Mouse (Mus musculus) stomach, embryonic 14.5 days (tissue): ENCODE results near the gene Commd8. TPM values are rescaled to one million over a fixed set of nuclear protein-coding genes. Genes with fewer than 3 reads are reported as not detected.

Experiments
- ATAC-seq: fragments of 200-750 bp; cut with Nextera tagmentation; 2 replicates; pipeline ENCODE4 v1.8.0; 2017; ENCODE audit warnings: low read depth, moderate TSS enrichment; ENCODE audit not compliant: insufficient number of reproducible peaks, insufficient read depth, low FRiP score
- H3K27ac ChIP-seq: fragments of 300-500 bp; sonication (generic); 2 replicates; pipeline ENCODE4 v1.5.1; 2014; ENCODE audit warnings: mild to moderate bottlenecking, low read length, moderate library complexity, mixed read lengths
- H3K27me3 ChIP-seq: fragments of 300-500 bp; sonication (generic); 2 replicates; pipeline ENCODE4 v1.6.1; 2014; ENCODE audit warnings: low read length, control low read depth, mixed read lengths; ENCODE audit not compliant: control insufficient read depth, insufficient read depth
- H3K36me3 ChIP-seq: fragments of 300-500 bp; sonication (generic); 2 replicates; pipeline ENCODE4 v1.6.1; 2014; ENCODE audit warnings: mild to moderate bottlenecking, control low read depth, low read length, moderate library complexity, mixed read lengths; ENCODE audit not compliant: control insufficient read depth, insufficient read depth
- H3K4me1 ChIP-seq: fragments of 300-500 bp; sonication (generic); 2 replicates; pipeline ENCODE4 v1.6.1; 2014; ENCODE audit warnings: low read length, control low read depth, mixed read lengths; ENCODE audit not compliant: control insufficient read depth, insufficient read depth
- H3K4me2 ChIP-seq: fragments of 300-500 bp; sonication (generic); replicated peaks from 2 replicates; pipeline ENCODE4 v1.6.1; 2014; ENCODE audit warnings: low read depth, low read length, control low read depth
- H3K4me3 ChIP-seq: fragments of 300-500 bp; sonication (generic); 2 replicates; pipeline ENCODE4 v1.5.1; 2014; ENCODE audit warnings: low read depth, low read length, control low read depth
- H3K9ac ChIP-seq: fragments of 300-500 bp; sonication (generic); replicated peaks from 2 replicates; pipeline ENCODE4 v1.6.1; 2014; ENCODE audit warnings: low read depth, mild to moderate bottlenecking, control low read depth, low read length, moderate library complexity, mixed read lengths
- H3K9me3 ChIP-seq: fragments of 300-500 bp; sonication (generic); 2 replicates; pipeline ENCODE4 v1.6.1; 2016; ENCODE audit warnings: low read depth, low read length, control low read depth; ENCODE audit not compliant: control insufficient read depth
- WGBS: fragments of 180-500 bp; shearing (Covaris S2); extraction: QIAGEN DNeasy Blood & Tissue Kit; methylation state at CpG from one replicate; pipeline ENCODE4 v1.1.7; 2014; 5-methylcytosine and 5-hydroxymethylcytosine counted together
- polyA plus RNA-seq: library from polyadenylated mRNA; unstranded; fragments of >200 nt; fragmentation: Nextera tagmentation; extraction: Ambion mirVana; gene quantifications from 2 replicates; pipeline ENCODE4 v1.2.1, GENCODE M21; 2014

Commd8 gene
- 127 and 135 TPM in 2 replicates for polyA plus RNA-seq

DNA sequence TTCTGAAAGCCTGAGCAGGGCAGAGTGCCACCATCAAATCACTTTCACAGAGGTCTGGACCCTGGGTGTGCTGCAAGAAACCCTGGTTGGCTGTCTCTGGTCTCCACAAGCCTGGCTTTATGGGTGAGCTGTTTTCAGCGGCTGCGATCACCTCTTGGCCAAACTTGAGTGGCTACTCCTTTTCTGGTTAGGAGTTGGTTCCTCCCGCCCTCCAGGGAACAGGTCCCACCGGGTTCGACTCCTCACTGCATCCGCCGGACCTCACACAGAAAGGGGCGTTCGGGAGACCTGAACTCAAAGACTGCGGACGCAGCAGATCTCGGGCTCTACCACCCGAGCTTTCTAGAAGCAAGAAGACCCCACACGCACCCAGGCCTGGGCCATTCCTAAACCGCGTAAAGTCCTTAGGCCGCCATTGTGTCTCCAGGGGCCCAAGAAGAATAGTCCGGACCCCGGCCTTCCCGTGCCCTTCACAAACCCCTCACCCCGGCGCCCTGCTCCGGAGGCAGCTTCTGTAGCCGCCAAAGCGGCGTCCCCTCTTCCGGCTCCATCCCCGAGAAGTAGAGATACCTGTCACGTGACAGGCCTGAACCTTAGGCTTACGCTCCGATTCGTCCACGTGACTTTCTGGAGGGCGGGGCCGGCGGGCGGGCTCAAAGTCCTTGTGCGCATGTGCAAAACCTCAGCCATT lies at the start of gene Commd8:
TSS of gene Commd8 (minus strand) at position 596 of the 691 bp plus-strand sequence.
- under 1% methylated on average over 38 of the region's 38 CpGs for WGBS
- peak; percentile 92 for ATAC-seq
- Histone ChIP-seq H3K9ac (peak within 1 kb of the TSS; percentile 71), H3K4me2 (peak within 1 kb of the TSS; percentile 84), H3K9me3 (no peaks in the 10 kb centered on the region), H3K4me1 (peaks cover 8% of the 10 kb centered on the region), H3K4me3 (peak within 1 kb of the TSS; percentile 75), H3K27me3 (no peaks in the 10 kb centered on the region), H3K36me3 (peaks cover 2% of the 10 kb centered on the region; the same call in 1 of the 2 replicates), H3K27ac (peak within 1 kb of the TSS; percentile 68)

DNA sequence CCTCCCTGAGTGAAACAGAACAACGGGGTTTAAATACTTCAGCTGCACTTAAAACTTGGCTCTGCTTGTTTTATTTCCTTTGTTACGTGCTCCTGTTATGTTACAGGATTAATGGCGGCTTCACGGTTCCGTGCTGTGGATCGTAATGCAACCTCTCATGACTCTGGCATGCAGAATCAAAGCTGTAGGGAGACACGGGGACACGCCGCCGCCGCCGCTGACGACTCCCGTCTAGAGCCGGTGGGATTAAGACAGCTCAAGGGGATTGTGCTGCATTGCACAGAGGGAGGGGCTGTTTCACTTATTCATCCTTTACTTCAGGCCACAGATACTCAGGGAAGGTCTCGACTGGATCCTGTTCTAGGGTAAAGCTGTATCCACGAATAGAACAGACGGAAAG lies 43.8 kb upstream of the Commd8 start:
- H3K4me3 ChIP-seq = no peak overlapping the region
- peak overlapping the region; percentile 23; the same call in 1 of the 2 replicates for H3K4me2 ChIP-seq
- 47% methylated on average over 18 of the region's 18 CpGs for WGBS
- no peak overlapping the region for H3K27ac ChIP-seq
- H3K4me1 ChIP-seq = no peaks in the 10 kb centered on the region
- no peak for ATAC-seq
- H3K27me3 ChIP-seq = no peaks in the 10 kb centered on the region
- no peak overlapping the region for H3K9ac ChIP-seq
- no peaks in the 10 kb centered on the region for H3K36me3 ChIP-seq
- H3K9me3 ChIP-seq = no peaks in the 10 kb centered on the region

DNA sequence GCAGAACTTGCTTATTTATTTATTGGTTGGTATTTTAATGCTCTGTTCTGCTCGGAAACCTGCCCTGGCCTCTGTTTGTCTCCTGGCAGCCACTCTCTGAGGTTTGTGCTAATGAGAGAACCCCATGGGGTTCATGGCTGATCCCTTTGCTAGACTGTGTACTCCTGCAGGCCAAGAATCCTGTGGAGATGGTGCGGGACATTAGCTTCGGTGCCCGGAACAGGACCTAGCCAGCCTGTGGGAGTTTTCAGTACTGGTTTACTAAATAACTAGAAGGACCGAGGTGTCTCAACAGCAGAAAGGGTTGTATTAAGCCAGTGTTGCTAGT lies 42.8 kb upstream of the Commd8 start:
- H3K9ac ChIP-seq = no peak overlapping the region
- H3K9me3 ChIP-seq = no peaks in the 10 kb centered on the region
- no peaks in the 10 kb centered on the region for H3K4me1 ChIP-seq
- WGBS = 86% methylated on average over 5 of the region's 5 CpGs
- H3K4me3 ChIP-seq = no peak overlapping the region
- ATAC-seq = no peak
- no peaks in the 10 kb centered on the region for H3K36me3 ChIP-seq
- no peak overlapping the region for H3K27ac ChIP-seq
- H3K4me2 ChIP-seq = no peak overlapping the region
- no peaks in the 10 kb centered on the region for H3K27me3 ChIP-seq

DNA sequence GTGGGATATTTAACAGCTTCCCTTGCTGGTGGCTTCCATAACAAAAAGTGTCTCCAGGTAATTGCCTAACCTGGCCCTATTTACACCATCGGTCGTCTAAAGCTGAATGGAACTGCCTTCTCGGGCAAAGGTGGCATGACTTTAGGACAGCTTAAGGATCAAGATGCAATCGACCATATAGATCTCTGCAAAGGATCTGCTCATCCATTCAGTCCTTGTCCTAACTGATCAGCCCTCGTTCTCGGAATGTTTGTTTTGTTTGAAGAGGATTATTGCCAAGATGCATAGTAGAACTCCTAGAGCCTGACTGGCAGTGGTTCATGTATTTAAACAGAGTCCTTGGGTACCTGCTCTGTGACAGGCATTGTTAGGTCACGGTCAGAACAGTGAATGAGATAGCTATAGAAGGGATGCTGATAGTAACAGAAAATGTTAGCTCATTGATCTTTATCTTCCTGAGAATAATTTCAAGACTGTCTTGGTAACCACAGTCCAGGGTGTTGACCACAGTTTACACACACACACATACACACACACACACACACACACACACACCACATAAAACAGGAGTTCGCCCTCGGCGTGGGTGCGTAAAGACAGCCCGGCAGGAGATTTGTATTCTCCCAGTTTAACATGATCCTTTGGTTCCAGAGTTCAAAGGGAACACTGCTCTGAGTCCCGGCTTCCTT lies 42.3 kb upstream of the Commd8 start:
- H3K4me2 ChIP-seq = no peak overlapping the region
- no peaks in the 10 kb centered on the region for H3K9me3 ChIP-seq
- no peak overlapping the region for H3K4me3 ChIP-seq
- no peak overlapping the region for H3K9ac ChIP-seq
- no peak overlapping the region for H3K27ac ChIP-seq
- H3K36me3 ChIP-seq = no peaks in the 10 kb centered on the region
- WGBS = 76% methylated on average over 13 of the region's 13 CpGs
- ATAC-seq = no peak
- H3K27me3 ChIP-seq = no peaks in the 10 kb centered on the region
- no peaks in the 10 kb centered on the region for H3K4me1 ChIP-seq

DNA sequence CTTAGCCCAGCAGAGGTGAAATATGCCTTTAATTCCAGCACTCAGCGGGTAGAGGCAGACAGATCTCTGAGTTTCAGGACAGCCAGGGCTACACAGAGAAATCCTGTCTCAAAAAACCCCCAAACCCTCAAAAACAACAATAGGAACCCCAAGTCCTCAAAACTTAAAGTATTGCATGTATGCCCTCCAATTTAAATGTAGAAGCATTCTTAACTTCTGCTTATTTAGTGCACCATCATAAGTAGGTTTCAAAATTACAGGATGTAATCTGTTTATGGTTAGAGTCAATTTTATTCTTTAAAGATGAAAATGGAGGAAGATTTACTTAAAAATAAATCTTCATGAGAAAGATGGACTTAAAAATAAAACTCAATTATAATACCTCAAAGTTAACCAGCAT lies 40.5 kb upstream of the Commd8 start:
- no peak overlapping the region for H3K27ac ChIP-seq
- 72% methylated on average over 1 of the region's 1 CpGs for WGBS
- no peak for ATAC-seq

DNA sequence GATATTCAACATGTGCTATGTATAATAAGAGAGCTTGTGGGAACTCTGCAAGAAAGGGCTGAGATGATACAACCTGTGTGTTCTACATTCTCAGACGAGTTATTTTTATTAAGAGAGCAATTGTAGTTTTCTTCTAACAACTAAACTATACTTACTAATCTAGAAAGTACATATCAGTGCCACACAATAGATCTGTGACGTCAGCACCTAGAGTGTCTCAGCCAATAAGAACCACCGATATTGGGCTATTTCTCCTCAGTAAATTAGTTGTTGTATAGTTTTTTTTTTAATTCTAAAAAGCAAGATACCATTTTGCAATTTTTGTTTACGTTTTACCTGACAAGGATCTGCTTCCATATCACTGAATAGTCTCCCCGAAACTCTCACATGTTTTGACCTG lies 37.3 kb upstream of the Commd8 start:
- Histone ChIP-seq H3K4me3 (no peak overlapping the region), H3K36me3 (no peaks in the 10 kb centered on the region), H3K4me1 (no peaks in the 10 kb centered on the region), H3K9me3 (no peaks in the 10 kb centered on the region), H3K27ac (no peak overlapping the region), H3K27me3 (no peaks in the 10 kb centered on the region), H3K9ac (no peak overlapping the region), H3K4me2 (no peak overlapping the region)
- WGBS = 84% methylated on average over 5 of the region's 5 CpGs
- ATAC-seq = no peak

More for the DNA sequence above, 40.5 kb upstream of the Commd8 start:
- Histone ChIP-seq H3K36me3 (no peaks in the 10 kb centered on the region), H3K9me3 (no peaks in the 10 kb centered on the region), H3K4me2 (no peak overlapping the region), H3K27me3 (no peaks in the 10 kb centered on the region), H3K4me3 (no peak overlapping the region), H3K9ac (no peak overlapping the region), H3K4me1 (no peaks in the 10 kb centered on the region)

DNA sequence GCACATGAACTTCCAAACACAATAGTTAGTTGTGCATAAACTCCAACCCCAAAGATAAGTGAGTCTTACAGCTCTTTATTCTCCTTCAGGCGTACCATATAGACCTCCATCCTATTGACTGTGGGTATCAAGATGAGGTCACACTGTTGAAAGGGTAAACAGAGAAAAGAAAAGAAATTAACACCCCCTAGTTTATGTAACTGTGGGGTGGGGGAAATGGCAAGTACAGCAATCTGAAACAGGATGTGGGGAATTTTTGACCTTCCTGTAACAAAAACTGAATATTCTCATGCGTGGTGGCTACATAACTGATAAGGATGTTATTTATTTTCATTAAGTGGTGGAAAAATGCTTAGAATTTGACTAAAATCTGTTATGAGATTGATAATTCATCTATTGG lies 36.5 kb upstream of the Commd8 start:
- no peak overlapping the region for H3K27ac ChIP-seq
- no peaks in the 10 kb centered on the region for H3K9me3 ChIP-seq
- no peaks in the 10 kb centered on the region for H3K36me3 ChIP-seq
- H3K9ac ChIP-seq = no peak overlapping the region
- H3K4me1 ChIP-seq = no peaks in the 10 kb centered on the region
- 73% methylated on average over 2 of the region's 2 CpGs for WGBS
- H3K4me2 ChIP-seq = peak overlapping the region; percentile 85
- no peaks in the 10 kb centered on the region for H3K27me3 ChIP-seq
- H3K4me3 ChIP-seq = no peak overlapping the region
- ATAC-seq = no peak

DNA sequence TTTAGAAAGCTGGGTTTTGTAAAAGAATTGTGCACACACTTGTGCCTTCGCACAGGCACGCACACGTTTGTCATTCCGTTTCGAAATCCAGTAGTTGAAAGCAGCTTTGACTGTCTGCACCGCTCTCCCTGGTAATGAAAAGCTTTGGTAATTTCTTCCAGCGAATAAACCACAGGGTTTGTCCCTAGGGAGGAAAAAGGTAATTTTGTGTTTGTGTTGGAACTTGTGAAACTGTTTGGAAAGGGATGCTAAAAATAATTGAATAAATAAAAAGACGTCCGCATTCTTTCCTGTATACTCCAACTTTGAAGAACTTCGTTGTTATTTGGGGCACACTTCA lies 35.7 kb upstream of the Commd8 start:
- H3K9me3 ChIP-seq = no peaks in the 10 kb centered on the region
- H3K4me3 ChIP-seq = peak overlapping the region; percentile 61
- 10% methylated on average over 10 of the region's 10 CpGs for WGBS
- no peak overlapping the region for H3K27ac ChIP-seq
- H3K27me3 ChIP-seq = no peaks in the 10 kb centered on the region
- no peaks in the 10 kb centered on the region for H3K36me3 ChIP-seq
- ATAC-seq = no peak
- peak overlapping the region; percentile 85 for H3K4me2 ChIP-seq
- H3K9ac ChIP-seq = peak overlapping the region; percentile 33; the same call in 1 of the 2 replicates
- no peaks in the 10 kb centered on the region for H3K4me1 ChIP-seq
